Mouse (Mus musculus): ENCODE results near the gene Gm21627. TPM values are rescaled to one million over a fixed set of nuclear protein-coding genes. Genes with fewer than 3 reads are reported as not detected.

Gm21627 gene
- polyA plus RNA-seq (2017; shearing (Covaris generic)): not detected

GRCm38 (mm10) chrY:63228127-63228526, at the start of gene Gm21627:
Gm21627 (plus strand) TSS chrY:63228427.

Data from inflammation-experienced regulatory T-cells, adult 16 weeks (primary cell).